Mouse (Mus musculus): ENCODE results near the gene Frmd4a. TPM values are rescaled to one million over a fixed set of nuclear protein-coding genes. Genes with fewer than 3 reads are reported as not detected.
A peak's percentile ranks its signal among the peaks of the same experiment; 100 is the strongest.

The Frmd4a gene
- polyA plus RNA-seq, 2 experiments: 39.6 to 47.0 TPM

DNA sequence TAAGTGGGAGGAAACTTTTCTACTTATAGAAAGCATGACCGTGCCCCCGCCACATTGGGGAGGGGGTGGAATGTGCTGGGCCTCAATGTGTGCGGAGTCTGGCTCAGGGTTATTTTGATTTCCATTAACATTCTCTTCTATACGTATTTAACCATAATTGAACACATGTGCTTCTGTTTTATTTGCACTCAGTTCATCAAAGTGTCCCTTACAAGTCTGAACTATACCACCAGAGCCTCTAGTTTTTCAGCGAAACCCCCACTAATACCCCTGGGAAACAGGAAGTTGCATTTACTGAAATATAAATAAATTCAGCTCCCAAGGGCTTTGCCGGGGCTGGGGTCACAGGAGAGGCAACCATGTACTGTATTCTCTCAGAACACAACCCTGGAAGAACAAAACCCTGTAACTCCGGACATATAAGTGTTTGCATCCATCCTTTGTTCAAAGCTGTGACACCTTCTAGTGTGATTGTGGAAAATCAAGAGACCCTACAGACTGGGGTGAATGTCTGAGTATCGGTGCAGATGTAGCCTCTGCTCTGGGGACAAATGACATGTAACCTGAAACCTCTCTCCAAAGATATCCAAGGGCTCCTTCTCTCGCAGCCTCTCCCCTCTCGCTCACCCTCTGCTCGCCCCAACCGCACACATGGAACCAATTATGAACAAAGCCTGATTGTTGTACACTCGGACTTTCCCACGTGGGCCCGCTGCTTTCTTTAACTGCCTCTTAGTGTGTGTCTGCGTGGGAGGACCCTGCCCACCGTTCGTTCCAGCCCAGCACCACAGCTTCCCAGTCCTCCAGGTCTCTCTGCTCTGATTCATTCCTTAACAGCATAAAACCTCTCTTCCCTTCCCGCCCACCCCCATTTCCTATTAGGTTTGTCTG is 281.1 kb downstream of the Frmd4a start:
- ATAC-seq (ENCODE audit: low FRiP score, low read depth) (peak; percentile 90), DNase-seq (ENCODE audit: low spot score) (peak; percentile 92)
- no peaks in the 10 kb centered on the region for H3K9me3 ChIP-seq (ENCODE audit: control insufficient read depth, low read length)
- 2% methylated on average over 19 of the region's 19 CpGs for WGBS
- H3K9ac ChIP-seq (ENCODE audit: low read depth, low read length, severe bottlenecking): no peak overlapping the region
- no peak for TF ChIP-seq POLR2A (IDR thresholded peaks at IDR 0.05; ENCODE audit: borderline replicate concordance, extremely low read depth, insufficient read depth, insufficient read length)
- no peaks in the 10 kb centered on the region for H3K27me3 ChIP-seq (ENCODE audit: control insufficient read depth, insufficient read depth, low read length)
- peak overlapping the region; percentile 71 for H3K4me2 ChIP-seq (replicated peaks; ENCODE audit: low read depth, low read length, severe bottlenecking)
- H3K4me3 ChIP-seq (replicated peaks; ENCODE audit: low read length): peak overlapping the region; percentile 17
- H3K4me1 ChIP-seq (ENCODE audit: control insufficient read depth, insufficient read depth, low read length): peaks cover 53% of the 10 kb centered on the region
- H3K27ac ChIP-seq (replicated peaks; ENCODE audit: low read depth, low read length): peak overlapping the region; percentile 94
- H3K36me3 ChIP-seq (ENCODE audit: control insufficient read depth, insufficient read depth, low read length): no peaks in the 10 kb centered on the region

DNA sequence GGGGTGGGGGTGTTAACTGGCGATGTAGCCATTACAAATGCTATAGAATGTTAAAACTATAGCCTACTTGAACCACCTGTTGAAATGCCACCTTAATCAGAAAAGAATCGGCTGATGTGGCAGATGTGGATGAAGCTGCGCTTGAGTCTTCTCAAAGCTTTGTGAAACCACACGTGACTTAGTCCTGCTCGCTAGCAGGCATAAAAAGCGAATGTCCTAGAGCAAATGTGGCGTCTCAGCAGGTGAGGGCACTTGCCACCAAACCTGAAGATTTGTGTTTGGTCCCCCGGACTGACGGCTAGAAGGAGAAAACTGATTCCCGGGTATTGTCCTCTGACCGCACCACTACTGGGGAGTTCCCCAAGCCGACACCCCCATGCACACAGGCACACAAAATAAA is 282.1 kb downstream of the Frmd4a start:
- Histone ChIP-seq H3K9me3 (ENCODE audit: control insufficient read depth, low read length) (no peaks in the 10 kb centered on the region), H3K4me2 (replicated peaks; ENCODE audit: low read depth, low read length, severe bottlenecking) (peak overlapping the region; percentile 71), H3K27ac (replicated peaks; ENCODE audit: low read depth, low read length) (peak overlapping the region; percentile 94), H3K4me1 (ENCODE audit: control insufficient read depth, insufficient read depth, low read length) (peaks cover 53% of the 10 kb centered on the region), H3K9ac (ENCODE audit: low read depth, low read length, severe bottlenecking) (no peak overlapping the region), H3K27me3 (ENCODE audit: control insufficient read depth, insufficient read depth, low read length) (no peaks in the 10 kb centered on the region), H3K4me3 (replicated peaks; ENCODE audit: low read length) (peak overlapping the region; percentile 51), H3K36me3 (ENCODE audit: control insufficient read depth, insufficient read depth, low read length) (no peaks in the 10 kb centered on the region)
- whole genome bisulfite sequencing: 22% methylated on average over 12 of the region's 12 CpGs
- ATAC-seq (ENCODE audit: low FRiP score, low read depth) (no peak), DNase-seq (ENCODE audit: low spot score) (no peak)
- TF ChIP-seq POLR2A (IDR thresholded peaks at IDR 0.05; ENCODE audit: borderline replicate concordance, extremely low read depth, insufficient read depth, insufficient read length): no peak

DNA sequence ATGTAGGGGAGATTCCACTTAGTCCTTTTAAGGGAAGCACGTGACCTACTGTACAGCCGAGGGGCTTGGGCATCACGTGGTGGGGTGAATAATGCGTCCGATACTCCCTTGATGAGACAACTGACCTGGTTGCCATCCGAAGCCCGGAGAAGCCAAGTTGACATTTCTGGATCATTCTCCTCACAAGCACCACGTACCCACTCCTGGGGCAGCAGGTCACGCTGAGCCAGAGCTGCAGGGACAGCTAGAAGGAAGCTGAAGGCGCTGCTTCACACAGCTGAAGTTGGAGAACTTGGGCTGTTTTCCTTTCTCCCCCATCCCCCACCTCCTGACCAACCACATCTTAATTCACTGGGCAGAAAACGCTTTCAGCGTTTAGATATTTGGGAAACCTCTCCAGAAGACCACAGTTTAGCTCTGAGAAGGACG is 282.9 kb downstream of the Frmd4a start:
- DNase-seq (ENCODE audit: low spot score) (peak; percentile 65), ATAC-seq (ENCODE audit: low FRiP score, low read depth) (0 out of 2 replicates have a peak, but pooled peaks have one; percentile 8)
- Histone ChIP-seq H3K27me3 (ENCODE audit: control insufficient read depth, insufficient read depth, low read length) (no peaks in the 10 kb centered on the region), H3K4me3 (replicated peaks; ENCODE audit: low read length) (peak overlapping the region; percentile 51), H3K9ac (ENCODE audit: low read depth, low read length, severe bottlenecking) (peak overlapping the region; percentile 63), H3K36me3 (ENCODE audit: control insufficient read depth, insufficient read depth, low read length) (no peaks in the 10 kb centered on the region), H3K4me1 (ENCODE audit: control insufficient read depth, insufficient read depth, low read length) (peaks cover 53% of the 10 kb centered on the region), H3K27ac (replicated peaks; ENCODE audit: low read depth, low read length) (peak overlapping the region; percentile 94), H3K9me3 (ENCODE audit: control insufficient read depth, low read length) (no peaks in the 10 kb centered on the region), H3K4me2 (replicated peaks; ENCODE audit: low read depth, low read length, severe bottlenecking) (peak overlapping the region; percentile 71)
- TF ChIP-seq POLR2A (IDR thresholded peaks at IDR 0.05; ENCODE audit: borderline replicate concordance, extremely low read depth, insufficient read depth, insufficient read length): no peak
- WGBS: 10% methylated on average over 13 of the region's 13 CpGs

DNA sequence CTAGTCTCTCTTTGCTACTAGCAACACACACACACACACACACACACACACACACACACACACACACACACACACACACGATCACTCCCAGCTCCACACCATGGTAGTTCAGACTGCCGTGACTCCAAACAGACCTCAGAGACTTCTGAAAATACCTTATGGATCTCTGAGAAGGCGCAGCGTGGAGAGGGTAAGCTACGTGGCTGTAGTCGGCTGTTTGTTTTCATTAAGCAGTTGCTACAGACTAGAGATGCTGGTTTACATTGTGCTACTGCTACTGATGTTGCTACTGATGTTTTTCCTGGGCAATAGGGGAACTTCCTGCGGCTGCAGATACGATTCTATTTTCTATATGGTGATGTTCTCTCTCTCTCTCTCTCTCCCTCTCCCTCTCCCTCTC is 283.3 kb downstream of the Frmd4a start:
- Histone ChIP-seq H3K4me1 (ENCODE audit: control insufficient read depth, insufficient read depth, low read length) (peaks cover 50% of the 10 kb centered on the region), H3K4me3 (replicated peaks; ENCODE audit: low read length) (peak overlapping the region; percentile 51), H3K36me3 (ENCODE audit: control insufficient read depth, insufficient read depth, low read length) (no peaks in the 10 kb centered on the region), H3K27me3 (ENCODE audit: control insufficient read depth, insufficient read depth, low read length) (no peaks in the 10 kb centered on the region), H3K27ac (replicated peaks; ENCODE audit: low read depth, low read length) (peak overlapping the region; percentile 94), H3K9ac (ENCODE audit: low read depth, low read length, severe bottlenecking) (peak overlapping the region; percentile 63), H3K4me2 (replicated peaks; ENCODE audit: low read depth, low read length, severe bottlenecking) (peak overlapping the region; percentile 71), H3K9me3 (ENCODE audit: control insufficient read depth, low read length) (no peaks in the 10 kb centered on the region)
- no peak for TF ChIP-seq POLR2A (IDR thresholded peaks at IDR 0.05; ENCODE audit: borderline replicate concordance, extremely low read depth, insufficient read depth, insufficient read length)
- DNase-seq (ENCODE audit: low spot score): no peak
- WGBS: 10% methylated on average over 8 of the region's 8 CpGs
- ATAC-seq (ENCODE audit: low FRiP score, low read depth): no peak

DNA sequence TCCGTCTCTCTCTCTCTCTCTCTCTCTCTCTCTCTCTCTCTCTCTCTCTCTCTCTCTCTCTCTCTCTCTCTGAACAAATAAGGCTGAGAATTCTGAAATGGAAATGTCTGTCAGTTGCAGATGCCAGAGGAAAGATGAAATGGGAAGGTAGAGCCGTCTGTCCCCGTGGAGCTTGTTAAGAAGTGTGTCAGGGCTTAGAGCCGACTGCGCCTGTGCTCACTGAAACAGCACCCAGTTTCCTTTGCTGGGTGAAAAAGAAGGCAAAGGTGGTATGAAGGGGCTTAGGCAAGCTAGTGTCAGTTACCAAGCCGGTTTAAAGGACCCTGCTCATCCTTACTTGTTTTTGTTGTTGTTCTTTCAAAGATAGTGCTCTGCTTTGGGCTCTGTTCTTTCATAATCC is 283.7 kb downstream of the Frmd4a start:
- Histone ChIP-seq H3K9me3 (ENCODE audit: control insufficient read depth, low read length) (no peaks in the 10 kb centered on the region), H3K4me1 (ENCODE audit: control insufficient read depth, insufficient read depth, low read length) (peaks cover 46% of the 10 kb centered on the region), H3K4me2 (replicated peaks; ENCODE audit: low read depth, low read length, severe bottlenecking) (peak overlapping the region; percentile 71), H3K4me3 (replicated peaks; ENCODE audit: low read length) (peak overlapping the region; percentile 51), H3K9ac (ENCODE audit: low read depth, low read length, severe bottlenecking) (peak overlapping the region; percentile 63), H3K27me3 (ENCODE audit: control insufficient read depth, insufficient read depth, low read length) (no peaks in the 10 kb centered on the region), H3K36me3 (ENCODE audit: control insufficient read depth, insufficient read depth, low read length) (no peaks in the 10 kb centered on the region), H3K27ac (replicated peaks; ENCODE audit: low read depth, low read length) (peak overlapping the region; percentile 94)
- ATAC-seq (ENCODE audit: low FRiP score, low read depth): no peak
- DNase-seq (ENCODE audit: low spot score): no peak
- no peak for TF ChIP-seq POLR2A (IDR thresholded peaks at IDR 0.05; ENCODE audit: borderline replicate concordance, extremely low read depth, insufficient read depth, insufficient read length)
- WGBS: 4% methylated on average over 5 of the region's 6 CpGs
